Mouse (Mus musculus) liver, embryonic 11.5 days (tissue): ENCODE results near the gene Exoc6. TPM values are rescaled to one million over a fixed set of nuclear protein-coding genes. Genes with fewer than 3 reads are reported as not detected.
A peak's percentile ranks its signal among the peaks of the same experiment; 100 is the strongest.

Experiments
- ATAC-seq: fragments of 200-750 bp; cut with Nextera tagmentation; replicated peaks from 2 replicates; pipeline ENCODE4 v1.8.0; 2017; ENCODE audit warnings: moderate number of reproducible peaks, mild to moderate bottlenecking, moderate TSS enrichment, moderate library complexity; ENCODE audit not compliant: low FRiP score
- DNase-seq: peaks from one replicate; pipeline ENCODE4 v3.0.0-alpha.2; 2017; ENCODE audit warnings: low spot score
- H3K27ac ChIP-seq: fragments of 300-500 bp; sonication (generic); 2 replicates; pipeline ENCODE4 v1.5.1; 2014; ENCODE audit warnings: mild to moderate bottlenecking, low read depth, low read length, control low read depth
- H3K27me3 ChIP-seq: fragments of 300-500 bp; sonication (generic); replicated peaks from 2 replicates; pipeline ENCODE4 v1.6.1; 2014; ENCODE audit warnings: low read length, mixed read lengths; ENCODE audit not compliant: control insufficient read depth, insufficient read depth
- H3K36me3 ChIP-seq: fragments of 300-500 bp; sonication (generic); 2 replicates; pipeline ENCODE4 v1.6.1; 2014; ENCODE audit warnings: mild to moderate bottlenecking, low read length, moderate library complexity, mixed read lengths; ENCODE audit not compliant: control insufficient read depth, insufficient read depth
- H3K4me1 ChIP-seq: fragments of 300-500 bp; sonication (generic); replicated peaks from 2 replicates; pipeline ENCODE4 v1.6.1; 2014; ENCODE audit warnings: low read length, mixed read lengths; ENCODE audit not compliant: control insufficient read depth, insufficient read depth
- H3K4me2 ChIP-seq: fragments of 300-500 bp; sonication (generic); 2 replicates; pipeline ENCODE4 v1.6.1; 2014; ENCODE audit warnings: mild to moderate bottlenecking, control low read depth, moderate library complexity
- H3K4me3 ChIP-seq: fragments of 300-500 bp; sonication (generic); 2 replicates; pipeline ENCODE4 v1.5.1; 2014; ENCODE audit warnings: low read depth, low read length, control low read depth
- H3K9ac ChIP-seq: fragments of 300-500 bp; sonication (generic); 2 replicates; pipeline ENCODE4 v1.6.1; 2014; ENCODE audit warnings: low read depth, low read length, control low read depth
- H3K9me3 ChIP-seq: fragments of 300-500 bp; sonication (generic); 2 replicates; pipeline ENCODE4 v1.6.1; 2016; ENCODE audit warnings: low read length, inconsistent platforms, mixed read lengths; ENCODE audit not compliant: control insufficient read depth
- WGBS: fragments of 180-500 bp; shearing (Covaris S2); extraction: QIAGEN DNeasy Blood & Tissue Kit; methylation state at CpG from one replicate; pipeline ENCODE4 v1.1.7; 2014; 5-methylcytosine and 5-hydroxymethylcytosine counted together
- polyA plus RNA-seq: library from polyadenylated mRNA; unstranded; fragments of >200 nt; fragmentation: Nextera tagmentation; extraction: Ambion mirVana; gene quantifications from 2 replicates; pipeline ENCODE4 v1.2.1, GENCODE M21; 2014

Gene Exoc6
- polyA plus RNA-seq, 1 experiment from 2014 or later = 53.3 TPM

GRCm38 (mm10) chr19:37673393-37673792 is 123.2 kb downstream of the Exoc6 start:
- Histone ChIP-seq H3K4me2 (no peak overlapping the region), H3K9ac (no peak overlapping the region), H3K27me3 (no peaks in the 10 kb centered on the region), H3K27ac (no peak overlapping the region), H3K4me3 (no peak overlapping the region), H3K4me1 (peaks cover 4% of the 10 kb centered on the region), H3K9me3 (no peaks in the 10 kb centered on the region), H3K36me3 (no peaks in the 10 kb centered on the region)
- ATAC-seq = no peak
- no peak for DNase-seq
- WGBS = 57% methylated on average over 12 of the region's 12 CpGs

- WGBS = 57% methylated on average over 6 of the region's 6 CpGs
- no peak within 1 kb of the TSS for H3K4me2 ChIP-seq
- H3K4me3 ChIP-seq = no peak within 1 kb of the TSS
- peaks cover 64% of the 10 kb centered on the region for H3K27me3 ChIP-seq
- no peak within 1 kb of the TSS for H3K27ac ChIP-seq
- no peaks in the 10 kb centered on the region for H3K9me3 ChIP-seq
- no peak for DNase-seq
- H3K9ac ChIP-seq = no peak within 1 kb of the TSS
- ATAC-seq = no peak
- no peaks in the 10 kb centered on the region for H3K36me3 ChIP-seq
- 0 out of 2 replicates have a peak, but pooled peaks cover 3% of the 10 kb centered on the region for H3K4me1 ChIP-seq
Observed at GRCm38 (mm10) chr19:37685281-37685680, 135.1 kb downstream of the Exoc6 start, which contains the start of gene Cyp26c1. Gene Cyp26c1, plus strand, starts transcription at chr19:37685581.

GRCm38 (mm10) chr19:37686347-37686746 is 136.1 kb downstream of the Exoc6 start:
- H3K4me2 ChIP-seq = no peak overlapping the region
- ATAC-seq (no peak), DNase-seq (no peak)
- H3K27ac ChIP-seq = no peak overlapping the region
- H3K4me1 ChIP-seq = peaks cover 5% of the 10 kb centered on the region; the same call in 1 of the 2 replicates
- peaks cover 75% of the 10 kb centered on the region for H3K27me3 ChIP-seq
- WGBS = 40% methylated on average over 23 of the region's 23 CpGs
- H3K36me3 ChIP-seq = no peaks in the 10 kb centered on the region
- H3K9me3 ChIP-seq = no peaks in the 10 kb centered on the region
- no peak overlapping the region for H3K9ac ChIP-seq
- no peak overlapping the region for H3K4me3 ChIP-seq

DNA sequence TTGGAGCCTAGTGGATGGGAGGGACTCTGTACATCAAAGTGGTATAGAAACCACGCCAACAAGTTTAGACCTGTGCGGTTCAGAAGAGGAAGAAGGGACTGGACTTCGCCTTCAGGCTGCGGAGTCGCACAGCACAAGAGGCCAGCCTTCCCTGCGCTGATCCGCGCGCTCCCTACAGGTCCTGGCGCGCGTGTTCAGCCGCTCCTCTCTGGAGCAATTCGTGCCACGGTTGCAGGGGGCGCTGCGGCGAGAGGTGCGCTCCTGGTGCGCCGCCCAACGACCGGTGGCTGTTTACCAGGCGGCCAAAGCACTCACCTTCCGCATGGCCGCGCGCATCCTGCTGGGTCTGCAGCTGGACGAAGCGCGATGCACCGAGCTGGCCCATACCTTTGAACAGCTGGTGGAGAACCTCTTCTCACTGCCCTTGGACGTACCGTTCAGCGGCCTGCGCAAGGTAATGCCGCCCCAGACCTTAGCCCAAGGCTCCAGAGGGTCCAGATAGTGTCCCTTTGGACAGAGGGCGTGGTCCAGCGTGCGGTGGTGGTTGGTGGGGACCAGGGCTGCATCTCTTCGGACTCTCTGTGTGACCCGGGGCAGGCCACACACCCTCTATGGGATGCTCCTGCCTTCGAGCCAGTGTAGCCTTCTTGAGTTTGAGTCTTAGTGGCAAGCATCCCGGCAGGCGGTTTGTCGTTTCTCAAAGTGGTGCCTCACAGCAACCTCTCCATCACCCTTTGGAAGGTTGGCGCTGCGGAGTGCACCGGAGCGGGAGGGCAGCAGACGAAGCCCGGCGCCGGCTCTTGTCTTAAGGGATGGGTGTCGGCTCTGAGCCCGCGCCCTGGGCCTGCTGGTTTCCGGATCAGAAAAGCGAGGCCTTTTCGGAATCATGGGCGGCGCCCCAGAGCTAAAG is 137.0 kb downstream of the Exoc6 start:
- Histone ChIP-seq H3K4me3 (no peak overlapping the region), H3K4me2 (no peak overlapping the region), H3K9me3 (no peaks in the 10 kb centered on the region), H3K4me1 (peaks cover 5% of the 10 kb centered on the region; the same call in 1 of the 2 replicates), H3K9ac (no peak overlapping the region), H3K36me3 (no peaks in the 10 kb centered on the region), H3K27me3 (peaks cover 83% of the 10 kb centered on the region), H3K27ac (no peak overlapping the region)
- DNase-seq (no peak), ATAC-seq (no peak; the same call in 1 of the 2 replicates)
- 24% methylated on average over 62 of the region's 62 CpGs for WGBS

GRCm38 (mm10) chr19:37689478-37689877 is 139.3 kb downstream of the Exoc6 start:
- H3K4me2 ChIP-seq = no peak overlapping the region
- no peak overlapping the region for H3K9ac ChIP-seq
- WGBS = 49% methylated on average over 5 of the region's 5 CpGs
- peaks cover 100% of the 10 kb centered on the region for H3K27me3 ChIP-seq
- ATAC-seq (no peak), DNase-seq (no peak)
- H3K4me3 ChIP-seq = no peak overlapping the region
- no peaks in the 10 kb centered on the region for H3K36me3 ChIP-seq
- no peaks in the 10 kb centered on the region for H3K9me3 ChIP-seq
- no peak overlapping the region for H3K27ac ChIP-seq
- peaks cover 9% of the 10 kb centered on the region; the same call in 1 of the 2 replicates for H3K4me1 ChIP-seq

- Histone ChIP-seq H3K4me2 (peak overlapping the region; percentile 34; the same call in 1 of the 2 replicates), H3K36me3 (no peaks in the 10 kb centered on the region), H3K4me3 (no peak overlapping the region), H3K9me3 (no peaks in the 10 kb centered on the region), H3K4me1 (peaks cover 9% of the 10 kb centered on the region; the same call in 1 of the 2 replicates), H3K9ac (no peak overlapping the region), H3K27me3 (peaks cover 100% of the 10 kb centered on the region), H3K27ac (no peak overlapping the region)
- WGBS = 12% methylated on average over 29 of the region's 29 CpGs
- no peak for ATAC-seq
- no peak for DNase-seq
Observed at GRCm38 (mm10) chr19:37690716-37691115, 140.5 kb downstream of the Exoc6 start.

DNA sequence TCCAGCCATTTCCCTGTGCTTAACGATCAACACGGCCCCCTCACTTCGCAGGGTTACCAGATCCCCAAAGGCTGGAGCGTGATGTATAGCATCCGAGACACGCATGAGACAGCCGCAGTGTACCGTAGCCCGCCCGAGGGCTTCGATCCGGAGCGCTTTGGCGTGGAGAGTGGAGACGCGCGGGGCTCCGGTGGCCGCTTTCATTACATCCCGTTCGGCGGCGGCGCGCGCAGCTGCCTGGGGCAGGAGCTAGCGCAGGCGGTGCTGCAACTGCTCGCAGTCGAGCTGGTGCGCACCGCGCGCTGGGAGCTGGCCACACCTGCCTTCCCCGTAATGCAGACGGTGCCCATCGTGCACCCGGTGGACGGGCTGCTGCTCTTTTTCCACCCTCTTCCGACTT is 142.7 kb downstream of the Exoc6 start:
- Histone ChIP-seq H3K9ac (no peak overlapping the region), H3K27ac (no peak overlapping the region), H3K4me1 (peaks cover 20% of the 10 kb centered on the region), H3K9me3 (no peaks in the 10 kb centered on the region), H3K27me3 (peaks cover 100% of the 10 kb centered on the region), H3K36me3 (no peaks in the 10 kb centered on the region), H3K4me3 (peak overlapping the region; percentile 43), H3K4me2 (peak overlapping the region; percentile 67)
- ATAC-seq = no peak
- WGBS = under 1% methylated on average over 40 of the region's 40 CpGs
- DNase-seq = peak; percentile 47

GRCm38 (mm10) chr19:37695146-37695545 is 144.9 kb downstream of the Exoc6 start:
- Histone ChIP-seq H3K9me3 (no peaks in the 10 kb centered on the region), H3K4me1 (peaks cover 26% of the 10 kb centered on the region), H3K27me3 (peaks cover 100% of the 10 kb centered on the region), H3K27ac (no peak overlapping the region), H3K36me3 (no peaks in the 10 kb centered on the region), H3K4me3 (no peak overlapping the region), H3K4me2 (no peak overlapping the region), H3K9ac (no peak overlapping the region)
- ATAC-seq (no peak), DNase-seq (no peak)
- 44% methylated on average over 13 of the region's 13 CpGs for WGBS
